Mouse (Mus musculus) spleen, adult 2 months (tissue): ENCODE measurements around the gene Rcor3. TPM values are rescaled to one million over a fixed set of nuclear protein-coding genes. Genes with fewer than 3 reads are reported as not detected.

Experiments
- DNase-seq, 2 experiments: peaks; one replicate each; pipeline versions ENCODE4 v3.0.0 to v3.0.0-alpha.2; 2012 to 2021; ENCODE audit warnings: low spot score in 2 of 2, low read depth in 1 of 2
- H3K27ac ChIP-seq: fragments of 200-500 bp; 2 replicates; pipeline ENCODE4 v1.5.1; 2012; ENCODE audit warnings: low read length, inconsistent platforms; ENCODE audit not compliant: insufficient read depth
- H3K27me3 ChIP-seq: fragments of 200-500 bp; 2 replicates; pipeline ENCODE4 v1.6.1; 2012; ENCODE audit warnings: mild to moderate bottlenecking, moderate library complexity, low read length, inconsistent platforms; ENCODE audit not compliant: control insufficient read depth, insufficient read depth
- H3K36me3 ChIP-seq: fragments of 200-500 bp; 2 replicates; pipeline ENCODE4 v1.6.1; 2012; ENCODE audit warnings: mild to moderate bottlenecking, low read length, inconsistent platforms; ENCODE audit not compliant: control insufficient read depth, insufficient read depth
- H3K4me1 ChIP-seq: fragments of 200-500 bp; 2 replicates; pipeline ENCODE4 v1.6.1; 2011; ENCODE audit warnings: inconsistent platforms; ENCODE audit not compliant: control insufficient read depth, insufficient read depth, insufficient read length
- H3K4me3 ChIP-seq: fragments of 200-500 bp; 2 replicates; pipeline ENCODE4 v1.5.1; 2011; ENCODE audit warnings: mild to moderate bottlenecking, inconsistent platforms; ENCODE audit not compliant: insufficient read depth, insufficient read length; ENCODE audit errors: extremely low read depth
- CTCF ChIP-seq: fragments of 200-500 bp; IDR thresholded peaks from 2 replicates; pipeline ENCODE4 v1.5.1; 2011; ENCODE audit warnings: mild to moderate bottlenecking, inconsistent platforms; ENCODE audit not compliant: insufficient read depth, insufficient read length, insufficient replicate concordance; ENCODE audit errors: extremely low read depth
- POLR2A ChIP-seq: fragments of 200-500 bp; IDR thresholded peaks from 2 replicates; pipeline ENCODE4 v1.6.1; 2011; ENCODE audit warnings: low read depth, low read length, inconsistent platforms
- WGBS: fragments of 180-500 bp; shearing (Covaris S2); methylation state at CpG from one replicate; pipeline ENCODE4 v1.1.7; 2018; 5-methylcytosine and 5-hydroxymethylcytosine counted together
- polyA plus RNA-seq: library from polyadenylated mRNA; depleted of rRNA; stranded (reverse); fragments of >200 nt; gene quantifications from 2 replicates; pipeline ENCODE4 v1.2.3, GENCODE M21; 2012

Rcor3 gene
- polyA plus RNA-seq, 1 experiment = 16.7 TPM

DNA sequence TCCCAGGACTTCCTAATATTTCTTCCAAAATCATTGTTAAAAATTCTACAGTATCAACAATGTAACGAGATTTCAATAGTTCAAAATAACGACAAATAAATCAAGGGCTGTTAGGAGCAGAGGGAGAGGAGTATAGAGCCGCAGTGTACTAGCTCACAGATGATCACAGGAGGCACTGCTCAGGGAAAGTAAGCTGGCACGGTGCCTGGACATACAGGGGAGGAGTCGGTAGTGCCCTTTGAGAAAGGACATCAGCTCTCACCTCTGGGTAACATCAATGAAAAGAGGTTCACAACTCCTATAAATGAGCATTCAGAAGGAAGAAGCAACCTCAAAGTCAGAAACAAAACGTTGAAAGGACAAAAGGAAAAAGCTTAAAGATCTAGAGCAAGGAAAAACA is 28.7 kb downstream of the Rcor3 start:
- no peaks in the 10 kb centered on the region for H3K4me1 ChIP-seq
- 80% methylated on average over 6 of the region's 6 CpGs for WGBS
- no peak for DNase-seq
- no peak overlapping the region for H3K4me3 ChIP-seq
- H3K27me3 ChIP-seq = no peaks in the 10 kb centered on the region
- H3K27ac ChIP-seq = no peak overlapping the region
- TF ChIP-seq POLR2A (no peak), CTCF (no peak)
- peaks cover 5% of the 10 kb centered on the region for H3K36me3 ChIP-seq

DNA sequence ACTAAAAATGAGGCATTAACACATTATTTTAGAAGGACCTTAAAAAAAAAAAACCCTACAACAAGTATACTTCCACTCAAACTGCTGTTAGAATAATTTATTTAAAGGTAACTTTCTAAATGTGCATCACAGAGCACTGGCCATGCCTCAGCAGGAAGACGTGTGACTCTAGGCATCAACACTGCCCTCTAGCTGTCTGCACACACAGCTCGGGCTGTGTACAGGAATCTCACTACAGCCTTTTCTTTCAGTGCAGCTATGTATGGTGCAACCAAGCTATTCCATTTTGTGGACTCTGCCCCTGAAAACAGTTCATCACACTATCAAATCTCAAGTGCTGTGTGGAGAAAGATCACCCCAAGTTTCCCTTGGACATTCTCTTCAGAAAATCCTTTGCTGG is 30.5 kb downstream of the Rcor3 start:
- DNase-seq = peak; percentile 28 to 52
- TF ChIP-seq CTCF (peak; percentile 65; the same call in 1 of the 2 replicates), POLR2A (no peak)
- Histone ChIP-seq H3K27me3 (no peaks in the 10 kb centered on the region), H3K36me3 (peaks cover 5% of the 10 kb centered on the region), H3K27ac (no peak overlapping the region), H3K4me3 (no peak overlapping the region), H3K4me1 (no peaks in the 10 kb centered on the region)
- 11% methylated on average over 2 of the region's 2 CpGs for WGBS

DNA sequence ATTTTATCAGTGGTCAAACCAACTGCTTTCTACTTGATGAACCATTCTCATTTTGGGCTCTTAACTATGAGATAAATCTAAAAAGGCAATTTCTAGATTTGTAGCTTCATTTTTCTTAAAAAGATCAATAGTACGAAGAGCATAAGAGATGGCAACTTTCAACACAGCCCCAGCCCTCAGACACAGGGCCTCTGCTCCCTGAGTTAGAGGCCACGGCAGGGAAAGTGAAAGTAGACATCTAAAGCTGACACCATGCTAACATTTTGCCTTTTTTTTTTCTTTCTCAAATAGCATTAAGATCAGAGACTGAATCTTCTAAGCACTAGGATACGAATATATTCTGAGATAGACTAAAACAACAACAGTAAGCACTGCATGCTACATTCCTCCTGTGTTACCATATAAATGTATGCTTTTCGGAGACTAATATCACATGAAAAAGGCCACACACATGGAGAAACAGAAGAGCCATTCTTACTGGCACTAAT is 31.9 kb downstream of the Rcor3 start:
- Histone ChIP-seq H3K36me3 (peaks cover 7% of the 10 kb centered on the region), H3K27me3 (no peaks in the 10 kb centered on the region), H3K27ac (peak overlapping the region; percentile 7; the same call in 1 of the 2 replicates), H3K4me1 (no peaks in the 10 kb centered on the region), H3K4me3 (no peak overlapping the region)
- WGBS = 56% methylated on average over 4 of the region's 4 CpGs
- TF ChIP-seq POLR2A (no peak), CTCF (no peak)
- DNase-seq = no peak

DNA sequence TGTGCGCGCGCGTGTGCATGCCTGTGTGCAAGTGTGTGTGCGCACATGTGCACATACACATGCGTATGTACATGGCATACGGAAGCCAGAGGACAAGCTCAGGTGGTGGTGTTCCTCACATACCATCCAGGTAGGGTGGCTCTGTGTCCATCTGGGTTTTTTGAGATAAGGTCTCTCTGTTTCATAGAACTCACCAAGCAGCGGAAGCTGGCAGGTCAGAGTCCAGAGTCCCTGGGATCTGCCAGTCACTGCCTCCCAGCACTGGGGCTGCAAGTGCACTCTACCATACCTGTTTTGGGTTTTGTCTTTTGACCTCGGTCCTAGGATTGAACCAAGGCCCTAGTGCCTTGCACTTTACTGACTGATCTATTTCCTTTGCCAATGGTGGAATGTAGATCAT is 33.8 kb downstream of the Rcor3 start:
- 97% methylated on average over 9 of the region's 9 CpGs for WGBS
- H3K36me3 ChIP-seq = peaks cover 9% of the 10 kb centered on the region
- TF ChIP-seq POLR2A (no peak), CTCF (no peak)
- H3K4me1 ChIP-seq = no peaks in the 10 kb centered on the region
- H3K27ac ChIP-seq = no peak overlapping the region
- H3K27me3 ChIP-seq = no peaks in the 10 kb centered on the region
- no peak for DNase-seq
- no peak overlapping the region for H3K4me3 ChIP-seq

DNA sequence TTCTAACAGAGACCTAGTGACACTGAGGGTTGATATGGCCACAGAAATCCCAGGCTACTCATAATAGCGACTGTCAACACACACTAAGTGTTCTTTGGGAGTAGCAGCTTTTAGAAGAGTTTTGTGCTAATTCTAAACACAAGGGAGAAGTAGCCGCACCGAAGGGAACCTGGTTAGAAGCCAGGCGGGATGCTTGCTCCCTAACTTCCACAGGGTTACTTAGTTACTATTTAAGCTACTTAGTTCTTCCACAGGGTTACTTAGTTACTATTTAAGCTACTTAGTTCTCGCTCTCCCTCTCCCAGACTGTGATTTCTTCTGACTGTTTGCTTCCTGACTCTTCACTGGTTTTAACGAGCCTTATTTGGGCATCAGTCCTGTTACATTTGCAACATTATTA is 34.7 kb downstream of the Rcor3 start:
- Histone ChIP-seq H3K27me3 (no peaks in the 10 kb centered on the region), H3K27ac (no peak overlapping the region), H3K4me1 (no peaks in the 10 kb centered on the region), H3K36me3 (peaks cover 9% of the 10 kb centered on the region), H3K4me3 (no peak overlapping the region)
- no peak for TF ChIP-seq POLR2A
- no peak for TF ChIP-seq CTCF
- WGBS = 92% methylated on average over 6 of the region's 6 CpGs
- no peak for DNase-seq

DNA sequence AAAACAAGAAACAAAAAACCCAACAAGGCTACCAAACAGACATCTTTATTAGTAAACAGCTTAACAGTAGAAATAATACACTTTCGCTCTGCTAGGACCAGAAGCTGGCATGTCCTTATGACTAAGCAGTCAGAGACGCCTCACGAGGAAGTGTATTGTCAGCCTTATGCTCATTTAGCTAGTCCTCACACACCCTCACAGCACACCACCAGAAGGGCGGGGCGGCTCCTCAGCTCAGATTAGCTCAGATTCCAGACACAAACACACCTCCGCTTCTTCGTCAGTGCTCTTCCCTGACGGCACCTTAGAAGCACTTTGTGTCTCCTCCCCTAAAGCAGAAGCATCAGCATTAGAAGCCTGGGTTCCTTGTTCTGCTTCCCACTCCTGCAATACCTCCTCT is 36.5 kb downstream of the Rcor3 start:
- 87% methylated on average over 8 of the region's 8 CpGs for WGBS
- Histone ChIP-seq H3K4me1 (no peaks in the 10 kb centered on the region), H3K36me3 (peaks cover 8% of the 10 kb centered on the region), H3K27ac (no peak overlapping the region), H3K4me3 (no peak overlapping the region), H3K27me3 (no peaks in the 10 kb centered on the region)
- DNase-seq = no peak
- no peak for TF ChIP-seq CTCF
- no peak for TF ChIP-seq POLR2A

DNA sequence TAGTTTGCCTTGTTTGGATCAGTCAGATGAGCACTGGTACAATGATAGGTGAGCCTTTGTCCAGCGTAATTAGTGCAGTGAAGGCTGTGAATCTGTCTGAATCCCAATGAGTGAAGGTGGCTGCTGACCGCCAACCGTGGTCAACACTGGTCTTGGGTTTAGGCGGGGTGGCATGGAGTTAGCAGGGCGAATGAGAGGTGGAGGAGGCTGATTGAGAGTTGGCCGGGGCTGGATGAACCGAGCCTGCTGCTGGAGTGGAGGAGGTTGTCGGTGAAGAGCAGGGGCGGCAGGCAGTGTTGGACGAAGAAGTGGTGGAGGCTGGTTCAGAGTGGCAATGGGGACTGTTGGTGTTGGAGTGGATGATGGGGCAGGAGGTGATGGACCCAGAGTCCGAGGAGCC is 37.1 kb downstream of the Rcor3 start:
- Histone ChIP-seq H3K36me3 (peaks cover 8% of the 10 kb centered on the region), H3K27me3 (no peaks in the 10 kb centered on the region), H3K4me1 (no peaks in the 10 kb centered on the region), H3K27ac (no peak overlapping the region), H3K4me3 (no peak overlapping the region)
- WGBS = 95% methylated on average over 11 of the region's 11 CpGs
- TF ChIP-seq CTCF = no peak
- no peak for TF ChIP-seq POLR2A
- DNase-seq = no peak
